Mouse (Mus musculus): Measurements from ENCODE around the gene Taok2.
"Not testable (repeated sequence)": the region's sequence is repeated elsewhere in the genome, so short reads cannot be mapped to it uniquely, and the experiment has no call there.

The Taok2 gene

GRCm38 (mm10) chr7:126884286-126885164 lies at the start of gene Taok2:
TSS of gene Taok2 (minus strand) at chr7:126884703.
- peak; percentile 97 for DNase-seq

GRCm38 (mm10) chr7:126932652-126933051 lies 48.1 kb upstream of the Taok2 start:
- DNase-seq, result no peak

- no peak for DNase-seq
These were observed 44.5 kb upstream of the Taok2 start for GRCm38 (mm10) chr7:126929046-126929445.

- peak; percentile 91 for DNase-seq
These were observed 44.0 kb upstream of the Taok2 start, which contains the start of gene Kctd13 for GRCm38 (mm10) chr7:126928384-126929037. TSS of gene Kctd13 (plus strand) at chr7:126928879.

- DNase-seq, result no peak
These were observed 41.8 kb upstream of the Taok2 start for GRCm38 (mm10) chr7:126926299-126926698.

DNA sequence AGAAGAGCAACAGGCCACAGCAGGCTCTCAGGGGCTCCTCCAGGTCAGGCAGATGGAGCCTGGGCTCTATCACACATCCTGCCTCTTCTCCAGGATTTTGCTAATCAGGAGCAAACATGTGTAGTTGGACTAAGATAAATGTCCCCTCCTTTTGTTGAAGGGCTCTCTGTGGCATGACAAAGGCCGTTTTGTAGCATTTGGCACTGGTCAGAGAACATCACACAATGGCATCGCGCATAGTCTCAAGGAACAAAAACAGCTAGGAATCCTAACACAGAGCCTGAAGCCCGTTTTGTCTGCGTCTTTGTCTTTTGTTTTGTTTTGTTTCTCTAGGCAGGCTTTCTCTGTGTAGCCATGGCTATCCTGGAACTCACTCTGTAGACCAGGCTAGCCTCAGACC lies 39.5 kb upstream of the Taok2 start:
- DNase-seq, result no peak

DNA sequence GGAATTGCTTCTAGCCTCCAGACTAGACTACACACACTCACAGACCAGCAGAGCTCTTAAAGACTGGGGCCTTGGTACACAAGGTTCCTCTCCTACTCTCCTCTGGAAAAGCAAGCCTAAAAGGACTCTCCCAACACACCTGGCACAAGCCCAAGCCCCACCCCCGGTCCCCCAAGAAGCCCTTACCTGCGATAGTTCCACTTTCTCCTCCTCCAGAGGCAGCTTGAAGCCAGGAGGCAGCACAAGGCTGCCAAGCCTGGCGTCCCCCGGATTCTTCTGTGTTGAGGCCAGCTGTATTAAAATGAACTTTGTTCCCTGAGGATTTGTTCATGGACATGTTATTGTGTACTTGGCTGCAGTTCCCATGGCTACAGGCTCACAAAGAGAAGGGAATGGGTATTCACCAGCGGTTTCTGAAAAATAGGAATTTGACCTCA lies 38.1 kb upstream of the Taok2 start, which contains the start of gene Tmem219:
Gene Tmem219, minus strand, starts transcription at position 294 of the 437 bp plus-strand sequence.
- no peak for DNase-seq

GRCm38 (mm10) chr7:126921563-126921962 lies 37.1 kb upstream of the Taok2 start:
- DNase-seq, result no peak

DNA sequence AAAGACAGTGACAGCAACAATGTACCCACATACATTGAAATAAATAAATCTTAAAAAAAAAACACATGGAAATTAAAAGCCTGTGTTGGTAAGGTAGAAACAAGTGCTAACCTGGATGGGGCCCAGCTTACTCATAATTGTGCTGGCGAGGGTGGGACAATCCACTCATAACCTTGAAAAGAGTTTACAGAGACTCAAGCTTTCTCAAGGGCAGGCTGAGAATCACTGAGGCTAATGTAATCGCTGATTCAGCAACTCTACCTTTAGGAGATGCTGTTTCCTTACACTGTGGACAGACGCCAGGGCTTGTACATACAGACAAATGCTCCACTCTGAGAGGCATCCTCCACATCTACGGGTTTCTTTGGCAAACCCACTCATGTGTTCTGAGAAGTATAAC lies 35.5 kb upstream of the Taok2 start:
- DNase-seq, result no peak

GRCm38 (mm10) chr7:126918356-126918755 lies 33.9 kb upstream of the Taok2 start:
- not testable (repeated sequence) for DNase-seq

GRCm38 (mm10) chr7:126914844-126915243 lies 30.3 kb upstream of the Taok2 start:
- no peak for DNase-seq

GRCm38 (mm10) chr7:126905590-126905989 lies 21.1 kb upstream of the Taok2 start:
- DNase-seq, result no peak

DNA sequence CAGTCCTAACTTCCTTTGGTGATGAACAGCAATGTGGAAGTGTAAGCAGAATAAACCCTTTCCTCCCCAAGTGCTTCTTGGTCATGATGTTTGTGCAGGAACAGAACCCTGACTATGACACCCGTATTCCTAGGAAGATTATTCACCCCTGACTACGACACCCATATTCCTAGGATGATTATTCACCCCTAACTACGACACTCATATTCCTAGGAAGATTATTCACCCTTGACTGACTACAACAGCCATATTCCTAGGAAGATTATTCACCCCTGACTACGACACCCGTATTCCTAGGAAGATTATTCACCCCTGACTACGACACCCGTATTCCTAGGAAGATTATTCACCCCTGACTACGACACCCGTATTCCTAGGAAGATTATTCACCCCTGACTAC lies 15.3 kb upstream of the Taok2 start:
- not testable (repeated sequence) for DNase-seq

- DNase-seq, result peak; percentile 98
These were observed 13.8 kb upstream of the Taok2 start for GRCm38 (mm10) chr7:126898102-126898990.

DNA sequence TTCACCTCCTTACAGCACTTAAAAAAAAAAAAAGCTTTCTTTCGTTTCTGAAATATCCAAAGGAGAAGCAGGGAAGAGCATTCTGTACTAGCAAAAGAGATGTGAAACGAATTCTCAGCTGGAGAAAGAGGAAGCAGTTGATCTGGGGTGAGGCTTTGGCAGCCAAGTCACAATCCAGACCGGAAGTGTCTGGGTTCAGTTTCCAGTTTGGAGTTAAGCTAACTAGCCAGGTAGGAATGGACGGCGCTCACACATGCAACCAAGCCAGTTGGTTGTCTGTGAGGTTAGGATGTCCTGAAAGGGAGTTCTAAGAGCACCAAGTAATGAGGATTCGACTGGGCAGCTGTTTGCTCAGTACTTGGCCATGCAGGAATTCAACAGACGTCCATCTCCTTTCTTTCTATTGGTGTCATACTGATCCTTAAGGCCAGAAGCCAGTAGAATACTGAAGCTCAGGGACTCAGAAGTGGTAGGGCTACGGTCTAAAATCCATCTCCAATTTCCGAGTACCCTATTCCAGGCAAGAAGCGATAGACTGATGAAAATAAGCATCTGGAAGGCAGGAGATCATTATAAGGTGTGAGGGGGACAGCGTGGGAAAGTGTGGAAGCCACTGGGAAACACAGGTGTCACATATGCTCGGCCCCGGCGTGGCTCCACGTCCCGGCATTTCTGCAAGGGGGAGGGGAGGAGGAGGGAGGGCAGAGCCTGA lies 13.0 kb upstream of the Taok2 start:
- no peak for DNase-seq

- DNase-seq, result no peak
These were observed 12.4 kb upstream of the Taok2 start for GRCm38 (mm10) chr7:126896912-126897311.

DNA sequence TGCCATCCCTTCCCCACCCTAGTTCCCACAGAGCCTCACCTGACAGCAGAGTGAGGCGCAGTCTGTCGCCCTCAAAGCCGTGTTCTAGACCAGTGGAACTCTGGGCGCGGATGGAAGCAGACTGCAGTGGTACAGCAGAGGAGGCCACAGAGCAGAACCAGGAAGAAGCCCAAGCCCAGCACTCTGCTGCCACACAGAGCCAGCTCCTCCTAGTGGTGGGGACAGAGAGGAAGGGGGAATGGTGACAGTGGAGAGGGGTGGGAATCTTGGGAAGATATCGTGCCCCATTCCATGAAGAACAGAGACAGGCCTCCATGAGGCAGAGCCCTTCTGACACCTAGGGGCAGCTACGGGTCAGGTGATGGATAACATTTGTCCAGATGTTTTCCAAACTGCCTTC lies 4.3 kb upstream of the Taok2 start:
- no peak for DNase-seq

DNA sequence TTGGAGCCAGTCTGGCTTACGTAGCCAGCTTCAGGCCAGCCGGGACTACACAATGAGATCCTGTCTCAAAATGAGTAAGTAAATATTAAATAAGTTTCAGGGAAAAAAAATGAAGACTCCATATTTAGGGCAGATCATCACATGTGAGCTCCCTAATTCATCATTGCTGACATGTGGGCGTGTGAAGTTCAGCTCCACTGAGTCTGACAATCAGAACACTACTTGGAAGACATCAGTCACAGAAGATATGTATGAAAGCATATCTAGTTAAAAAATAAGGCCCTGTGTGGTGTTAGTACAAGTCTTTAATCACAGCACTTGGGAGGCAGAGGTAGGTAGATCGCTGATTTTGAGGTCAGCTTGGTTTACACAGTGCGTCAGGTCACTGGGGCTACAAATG lies 2.8 kb upstream of the Taok2 start:
- no peak for DNase-seq

DNA sequence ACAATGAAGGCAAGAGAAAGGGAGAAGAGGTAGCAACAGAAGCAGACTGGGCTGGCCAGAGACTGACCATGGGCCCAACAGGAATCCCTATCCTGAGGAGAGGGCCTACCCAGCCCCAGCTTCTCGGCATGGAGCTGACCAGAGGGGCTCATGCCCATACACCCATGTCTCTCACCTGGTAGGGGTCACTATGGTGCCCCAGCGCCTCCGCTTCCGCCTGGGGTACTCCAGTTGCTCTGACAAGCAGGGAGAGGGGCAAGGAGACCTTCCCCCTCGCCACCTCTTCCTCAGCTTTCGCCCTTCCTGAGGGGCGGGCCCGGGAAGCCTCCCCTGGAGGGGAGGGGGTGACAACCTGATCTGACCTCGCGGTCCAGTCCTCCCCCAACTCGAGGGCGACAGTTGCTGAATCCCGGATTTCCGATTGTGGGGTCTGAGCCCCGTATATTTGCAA lies 747 bp downstream of the Taok2 start:
- peak; percentile 44 for DNase-seq

DNA sequence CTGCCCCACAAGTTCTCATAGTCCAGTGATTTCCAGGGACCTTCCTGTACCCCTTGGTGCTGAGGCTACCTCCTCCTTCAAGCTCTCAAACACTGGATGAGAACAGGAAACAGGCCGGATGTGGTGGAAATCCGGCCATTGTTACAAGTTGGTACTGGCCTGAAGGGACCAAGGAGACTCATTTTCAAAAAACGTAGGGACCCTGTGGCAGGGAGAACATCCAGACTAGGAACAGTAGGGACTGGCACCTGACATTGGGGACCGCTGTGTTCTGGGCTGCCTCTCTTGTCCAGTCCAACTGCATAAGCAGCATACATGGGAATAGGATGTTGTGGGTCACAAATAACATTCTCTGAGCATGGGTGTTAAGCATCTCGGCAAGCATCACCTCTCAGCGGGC lies 3.5 kb downstream of the Taok2 start:
- DNase-seq, result no peak

DNA sequence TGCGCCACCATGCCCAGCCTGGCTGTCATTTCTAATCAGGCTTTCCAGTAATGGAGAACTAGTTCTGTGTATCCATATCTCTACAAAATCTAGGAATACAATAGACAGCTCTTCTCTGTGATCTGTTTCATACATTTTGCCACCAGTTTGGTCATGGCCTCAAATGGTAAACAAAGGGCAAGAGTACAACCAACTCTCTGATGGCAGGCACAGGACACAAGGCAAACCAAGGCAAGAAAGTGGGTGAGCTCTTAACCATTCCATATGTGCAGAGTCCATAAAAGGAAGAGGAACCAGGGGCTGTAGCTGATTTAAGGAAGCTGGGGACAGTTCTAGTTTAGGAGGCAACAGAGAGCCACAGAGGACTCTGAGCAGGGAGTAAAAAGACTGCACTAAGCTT lies 7.3 kb downstream of the Taok2 start:
- DNase-seq, result no peak

DNA sequence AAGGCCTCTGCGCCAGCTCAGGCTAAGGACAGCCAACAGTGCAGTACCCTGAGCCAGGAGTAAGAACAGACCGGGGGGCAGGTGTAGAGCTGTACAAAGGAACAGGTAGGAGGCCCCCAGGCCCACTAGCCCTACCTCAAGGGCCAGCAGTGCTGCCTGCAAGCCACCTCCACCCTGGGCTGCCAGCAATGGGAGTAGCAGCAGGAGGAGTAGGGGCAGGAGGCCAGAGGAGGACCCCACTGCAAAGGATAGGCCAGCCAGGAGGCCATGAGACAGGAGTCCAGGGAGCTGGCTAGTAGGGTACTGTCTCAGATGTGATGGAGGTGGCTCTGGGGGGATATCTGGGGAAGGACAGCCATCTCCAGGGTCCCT lies 14.0 kb downstream of the Taok2 start:
- DNase-seq, result no peak
